Mouse (Mus musculus) naive thymus-derived CD4-positive, alpha-beta T cell, adult 2 months (primary cell): ENCODE measurements around the gene Bola3.
A peak's percentile ranks its signal among the peaks of the same experiment; 100 is the strongest.
"Not testable (repeated sequence)": the region's sequence is repeated elsewhere in the genome, so short reads cannot be mapped to it uniquely, and the experiment has no call there.

Experiments
- DNase-seq: peaks from one replicate; pipeline ENCODE4 v3.0.0-alpha.2; 2011; ENCODE audit warnings: low read depth

Bola3 gene

DNA sequence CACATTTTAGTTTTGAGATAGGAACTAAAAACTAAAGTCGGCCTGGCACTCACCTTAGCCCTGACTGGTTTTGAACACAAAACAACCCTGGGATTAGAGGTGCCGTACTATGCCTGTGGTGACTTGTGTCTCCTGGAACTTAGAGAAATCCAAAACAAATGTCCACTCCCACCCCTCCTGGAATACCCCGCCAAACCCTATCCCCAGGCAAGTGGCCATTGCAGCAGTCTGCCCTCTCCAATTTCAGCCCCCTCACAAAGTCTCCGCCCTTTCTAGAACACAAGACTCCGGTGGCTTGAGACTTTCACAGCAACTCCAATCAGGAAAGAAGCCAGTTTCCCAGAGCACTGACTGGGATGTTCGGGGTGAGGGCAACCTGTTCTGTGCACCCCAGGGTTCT, at the start of gene Bola3:
TSS of gene Bola3 (plus strand) at position 275 of the 400 bp plus-strand sequence.
- DNase-seq, result no peak

GRCm38 (mm10) chr6:83300447-83301229, 48.3 kb upstream of the Bola3 start:
- no peak for DNase-seq

DNA sequence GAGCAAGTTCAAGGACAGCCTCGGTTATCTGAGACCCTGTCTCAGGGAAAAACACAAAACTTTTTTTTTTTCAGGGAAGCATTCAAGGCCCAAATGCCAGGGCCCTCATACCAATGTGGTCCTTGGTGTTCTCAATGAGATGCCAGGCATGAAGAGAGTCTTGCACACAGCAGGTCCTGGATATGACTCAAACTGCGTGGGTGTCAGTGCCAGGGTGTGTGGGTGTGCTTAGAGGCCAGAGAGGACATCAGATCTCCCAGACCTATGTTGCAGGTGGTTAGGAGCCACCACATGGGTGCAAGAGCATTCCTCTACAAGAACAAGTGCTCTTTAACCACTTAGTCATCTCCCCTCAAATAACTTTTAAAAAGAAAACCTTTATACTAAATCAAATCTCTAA, 47.7 kb upstream of the Bola3 start:
- no peak for DNase-seq

DNA sequence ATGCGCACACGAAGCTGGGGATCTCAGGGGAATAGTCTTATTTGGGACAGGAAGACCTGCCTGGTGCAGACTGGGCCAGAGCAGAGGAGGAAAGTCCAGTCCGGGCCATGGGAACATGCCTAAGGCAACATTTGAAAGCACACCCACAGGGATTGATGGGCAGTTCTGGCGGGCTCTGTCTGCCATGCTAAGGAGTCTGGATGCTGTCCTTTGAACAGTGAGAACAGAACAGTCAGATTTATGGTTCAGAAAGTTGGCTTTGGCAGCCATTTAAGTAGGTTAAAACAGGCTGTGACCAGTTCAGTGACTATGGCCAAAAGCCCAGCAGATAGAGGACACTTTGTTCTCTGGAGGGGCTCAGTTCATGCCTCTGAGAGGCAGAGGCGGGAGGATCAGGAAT, 46.7 kb upstream of the Bola3 start:
- DNase-seq, result no peak

- peak; percentile 55 for DNase-seq
These were observed 39.9 kb upstream of the Bola3 start for GRCm38 (mm10) chr6:83309017-83309416.

DNA sequence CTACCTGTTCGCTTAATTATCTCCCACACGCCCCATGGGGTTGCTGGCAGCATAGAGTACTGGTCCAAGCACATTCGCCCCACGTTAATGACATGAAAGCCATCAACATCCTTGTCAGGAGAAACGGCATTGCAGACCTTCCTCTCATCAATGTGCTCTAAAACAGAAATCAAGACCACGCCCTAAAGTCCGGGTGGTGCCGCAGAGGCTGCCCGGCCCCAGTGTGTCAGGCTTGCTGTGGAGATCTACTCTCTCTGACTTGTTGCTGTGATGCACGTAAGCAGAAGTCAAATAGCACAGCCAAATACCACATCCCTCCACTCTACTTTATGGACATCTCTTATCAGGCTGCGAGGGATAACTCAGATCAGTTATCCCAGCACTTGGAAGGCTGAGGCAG, 37.7 kb upstream of the Bola3 start:
- no peak for DNase-seq

- DNase-seq, result peak; percentile 56
These were observed 36.9 kb upstream of the Bola3 start for GRCm38 (mm10) chr6:83312021-83312420.

GRCm38 (mm10) chr6:83312514-83312913, 36.4 kb upstream of the Bola3 start:
- peak; percentile 77 for DNase-seq

- DNase-seq, result no peak
These were observed 33.7 kb upstream of the Bola3 start for GRCm38 (mm10) chr6:83315293-83315692.

- DNase-seq, result no peak
These were observed 32.9 kb upstream of the Bola3 start for GRCm38 (mm10) chr6:83316022-83316421.

DNA sequence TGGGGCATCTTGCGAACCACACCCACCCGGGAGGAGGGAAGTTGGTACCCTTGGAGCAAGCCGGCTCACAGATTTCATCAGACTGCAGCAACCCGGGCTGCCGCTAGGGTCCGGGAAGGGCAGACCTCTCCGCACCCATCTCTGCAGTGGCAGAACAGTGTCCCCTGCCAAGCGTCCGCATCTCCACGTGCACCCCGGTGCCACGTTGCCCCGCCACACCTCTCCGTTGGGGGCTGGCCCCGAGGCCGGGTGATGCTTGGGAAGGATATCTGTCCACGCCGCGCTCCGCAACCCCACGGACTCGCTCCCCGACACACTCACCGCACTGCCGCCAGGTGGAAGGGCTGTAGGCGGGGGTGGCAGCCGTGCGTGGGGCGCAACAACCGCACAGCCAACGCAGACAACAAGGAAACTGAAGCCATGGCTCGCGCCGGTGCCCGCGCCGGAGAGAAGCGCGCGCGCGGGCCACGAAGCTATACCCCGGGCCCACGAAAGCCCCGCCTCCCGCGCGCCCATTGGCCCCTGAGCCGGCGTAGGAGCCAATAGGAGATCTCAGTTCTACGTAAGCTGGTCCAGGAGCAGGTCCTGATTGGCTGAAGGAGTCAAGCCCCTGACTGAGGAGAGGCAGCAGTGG, 31.7 kb upstream of the Bola3 start:
- DNase-seq, result peak; percentile 91

DNA sequence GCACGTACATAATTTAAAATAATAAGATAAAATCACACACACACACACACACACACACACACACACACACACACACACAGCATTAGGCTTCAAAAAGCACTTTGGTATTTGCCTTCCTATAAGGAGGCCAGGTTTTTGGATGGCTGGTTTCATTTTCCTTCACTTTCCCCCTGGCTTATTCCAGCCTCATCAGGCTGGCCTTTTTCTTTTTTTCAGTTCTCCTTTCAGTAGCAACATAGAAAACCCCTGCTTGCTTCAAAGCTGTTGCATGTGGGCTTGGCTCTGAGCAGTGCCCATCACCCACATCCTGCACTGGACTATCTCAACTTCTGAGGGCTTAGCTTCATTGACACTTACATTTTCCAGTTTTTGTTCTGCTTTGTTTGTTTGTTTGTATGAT, 27.0 kb upstream of the Bola3 start:
- DNase-seq, result peak; percentile 49

DNA sequence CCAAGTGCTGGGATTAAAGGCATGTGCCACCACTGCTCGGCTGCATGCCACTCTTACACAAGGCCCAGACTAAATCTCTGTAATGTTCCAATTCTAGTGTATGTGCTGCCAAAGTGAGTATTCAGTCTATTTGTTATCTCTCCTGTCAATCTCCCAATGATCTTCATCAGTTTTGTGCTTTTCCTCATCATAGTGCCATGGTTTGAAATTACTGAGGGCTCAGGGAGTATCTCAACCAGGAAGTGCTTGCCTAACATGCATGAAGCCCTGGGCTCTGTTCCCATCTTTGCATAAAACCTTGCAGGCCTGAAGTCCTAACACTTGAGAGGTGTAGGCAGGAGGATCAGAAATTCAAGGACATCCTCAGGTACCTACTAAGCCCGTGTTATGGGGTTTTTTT, 26.2 kb upstream of the Bola3 start:
- no peak for DNase-seq

GRCm38 (mm10) chr6:83323652-83324419, 25.1 kb upstream of the Bola3 start:
- no peak for DNase-seq

DNA sequence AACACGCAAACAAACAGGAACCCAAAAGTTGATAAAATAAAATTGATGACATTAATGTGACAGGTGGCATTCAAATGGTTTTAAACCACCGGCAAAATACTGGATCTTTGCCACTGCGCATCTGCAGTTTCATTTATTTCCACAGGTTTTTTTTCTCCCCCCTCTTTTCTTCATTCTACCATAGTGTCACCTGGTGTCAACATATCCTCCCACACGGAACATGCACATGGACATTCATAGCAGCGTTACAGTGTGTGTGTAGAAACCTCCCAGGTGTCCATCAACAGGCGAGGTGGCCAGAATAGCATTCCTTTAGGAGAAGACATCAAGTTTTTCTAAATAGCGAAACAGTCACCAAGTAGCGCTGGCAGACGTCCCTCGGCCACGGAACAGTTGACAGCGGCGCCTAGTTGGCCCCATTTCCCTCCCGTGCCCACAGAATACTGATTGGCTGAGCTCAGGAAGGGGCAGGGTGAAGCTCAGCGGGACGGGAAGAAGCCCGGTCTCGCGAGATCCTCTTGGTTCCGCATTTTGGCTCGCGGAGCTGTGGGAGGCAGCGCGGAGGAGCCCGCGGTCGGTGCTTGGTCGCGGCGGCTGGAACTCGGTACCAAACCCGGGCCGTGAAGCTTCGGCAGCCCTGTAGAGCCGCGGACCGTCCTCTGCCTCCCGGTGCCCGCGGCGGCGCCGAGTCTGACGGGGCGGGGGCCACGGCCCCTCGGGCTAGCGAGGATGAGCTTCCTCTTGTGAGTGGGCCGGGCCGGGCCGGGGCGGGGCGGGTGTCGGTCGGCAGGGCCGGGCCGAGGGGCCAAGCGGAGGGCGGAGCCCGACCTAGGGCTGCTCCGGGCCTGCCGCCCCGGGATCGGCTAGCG, 23.2 kb upstream of the Bola3 start, which contains the start of the genes Mthfd2 and Mob1a:
TSS of gene Mthfd2 (minus strand) at position 384 of the 869 bp plus-strand sequence.
TSS of gene Mob1a (plus strand) at position 492 of the 869 bp plus-strand sequence.
- peak; percentile 96 for DNase-seq

DNA sequence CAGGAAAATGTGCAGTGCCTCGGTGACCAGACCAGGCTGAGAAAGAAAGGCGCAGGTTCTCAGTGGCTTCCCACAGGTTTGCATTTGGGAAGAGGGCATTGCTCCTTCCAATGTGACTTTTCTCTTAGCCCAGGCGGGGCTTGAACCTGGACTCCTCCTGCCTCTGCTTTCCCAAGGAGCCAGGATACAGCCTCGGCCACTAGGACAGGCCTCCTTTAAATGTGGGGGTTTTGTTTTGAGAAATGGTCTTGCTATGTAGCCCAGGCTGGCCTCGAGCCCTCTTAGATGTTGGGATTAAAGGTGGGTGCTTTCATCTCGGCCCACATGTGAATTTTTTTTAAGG, 22.6 kb upstream of the Bola3 start:
- DNase-seq, result no peak

GRCm38 (mm10) chr6:83326761-83327160, 22.2 kb upstream of the Bola3 start:
- DNase-seq, result peak; percentile 26

DNA sequence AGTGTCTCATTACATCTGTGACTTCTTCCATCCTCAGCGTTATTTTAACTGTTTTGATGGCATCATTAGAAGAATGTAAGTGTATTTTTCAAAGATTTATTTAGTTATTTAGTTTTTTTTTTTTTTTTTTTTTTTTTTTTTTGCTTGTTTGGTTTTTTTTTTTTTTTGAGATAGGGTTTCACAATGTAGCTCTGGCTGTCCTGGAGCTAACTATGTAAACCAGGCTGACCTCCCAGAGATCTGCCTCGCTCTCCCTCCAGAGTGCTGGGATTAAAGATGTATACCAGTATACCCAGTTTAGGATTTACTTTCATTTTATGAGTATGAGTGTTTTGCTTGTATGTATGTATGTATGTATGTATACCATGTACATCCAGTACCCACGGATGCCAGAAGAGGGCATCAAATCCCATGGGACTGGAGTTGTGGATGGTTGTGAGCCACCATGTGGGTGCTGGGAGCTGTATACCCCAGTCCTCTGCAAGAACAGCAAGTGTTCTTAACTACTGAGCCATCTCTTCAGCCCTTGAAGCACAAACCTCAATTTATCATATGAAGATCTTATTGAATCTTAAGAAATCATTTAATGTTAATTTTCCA, 21.3 kb upstream of the Bola3 start:
- DNase-seq, result no peak

DNA sequence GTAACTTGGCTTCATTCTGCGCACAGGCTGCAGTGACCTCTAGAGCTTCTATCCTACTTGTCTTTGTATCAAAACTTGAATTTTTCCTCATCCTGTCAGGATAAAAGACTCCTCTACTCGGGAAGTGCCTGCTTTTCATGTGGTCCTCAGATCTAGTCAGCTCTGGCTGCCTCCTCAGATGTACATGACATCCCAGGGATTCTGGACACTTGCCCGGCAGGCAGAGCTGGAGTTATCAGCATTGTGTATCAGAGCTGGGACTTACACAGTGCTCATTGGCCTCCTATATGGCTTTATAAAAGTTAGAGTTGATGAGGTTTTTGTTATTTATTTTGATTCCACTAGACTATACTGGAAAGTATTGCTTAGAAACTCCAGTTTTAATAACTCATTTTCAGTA, 7.6 kb upstream of the Bola3 start:
- DNase-seq, result no peak

- DNase-seq, result no peak
These were observed 6.0 kb upstream of the Bola3 start for GRCm38 (mm10) chr6:83342957-83343356.

DNA sequence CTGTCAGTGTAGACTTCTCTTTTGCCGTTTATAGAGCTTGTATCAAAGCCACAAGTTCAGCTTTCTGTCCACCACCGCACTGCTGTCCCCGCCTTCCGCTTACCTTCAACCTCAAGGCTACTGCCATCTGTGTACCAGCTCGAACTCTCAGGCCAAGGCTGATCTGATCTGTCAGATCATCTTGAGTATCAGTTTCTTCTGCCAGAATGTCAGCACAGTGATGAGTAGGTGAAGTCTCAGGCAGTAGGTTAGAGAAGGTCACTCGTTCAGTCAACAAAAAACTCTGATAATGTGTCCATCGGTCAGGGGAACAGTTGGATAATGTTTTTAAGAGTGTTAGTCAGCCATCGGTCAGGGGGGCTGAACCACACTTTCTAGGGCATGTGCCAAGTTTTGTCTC, 3.7 kb upstream of the Bola3 start:
- DNase-seq, result not testable (repeated sequence)
